Mouse (Mus musculus): ENCODE measurements at regions not wholly inside any gene's neighbourhood (a gene's known extent, or its start where the extent isn't known, plus 50 kb on each side); places are given as distances from the start of the nearest gene placed in this dataset.

GRCm38 (mm10) chr2:114803928-114804327 lies 149.2 kb upstream of the Dph6 start:
- TF ChIP-seq POLR2A (IDR thresholded peaks at IDR 0.05; ENCODE audit: insufficient read depth, low read depth, low read length): no peak
- TF ChIP-seq CTCF (IDR thresholded peaks at IDR 0.05; ENCODE audit: insufficient read depth, low read depth, low read length): no peak
